Mouse (Mus musculus) Patski (cell line): ENCODE measurements around the gene Sult2b1. TPM values are rescaled to one million over a fixed set of nuclear protein-coding genes. Genes with fewer than 3 reads are reported as not detected.
A peak's percentile ranks its signal among the peaks of the same experiment; 100 is the strongest.

Experiments used
- ATAC-seq: fragments of 100-300 bp; one replicate; pipeline ENCODE4 v1.8.0; 2021
- CTCF ChIA-PET: fragments of 350-600 bp; sonication (Branson Sonifier 250); formaldehyde crosslinking; loops from one replicate; lab custom pipeline; 2022; ENCODE audit warnings: inconsistent platforms; lab: Charles Lee
- POLR2A ChIA-PET: fragments of 350-600 bp; sonication (Branson Sonifier 250); formaldehyde crosslinking; loops from one replicate; lab custom pipeline; 2022; ENCODE audit warnings: antibody characterized with exemption, inconsistent platforms; lab: Charles Lee
- DNase-seq: peaks from one replicate; pipeline ENCODE4 v3.0.0-alpha.2; 2011; ENCODE audit warnings: low read depth, low spot score
- H3K27me3 ChIP-seq: fragments of 371-371 bp; one replicate; pipeline ENCODE4 v1.5.1; 2021
- CTCF ChIP-seq: fragments of 100-300 bp; IDR thresholded peaks from one replicate; pipeline ENCODE4 v1.5.1; 2021
- in situ Hi-C: fragments of 300-500 bp; cut with MboI; formaldehyde crosslinking; loops from 3 replicates; pipeline ENCODE4 v1.11.1; 2018; ENCODE audit warnings: low pct_unique_long_range_greater_than_20kb, mixed read lengths
- polyA plus RNA-seq: library from polyadenylated mRNA; unstranded; gene quantifications from one replicate; pipeline ENCODE4 v1.2.3, GENCODE M21; 2021

Gene Sult2b1
- polyA plus RNA-seq, 1 experiment from 2014 or later = 1.4 TPM

DNA sequence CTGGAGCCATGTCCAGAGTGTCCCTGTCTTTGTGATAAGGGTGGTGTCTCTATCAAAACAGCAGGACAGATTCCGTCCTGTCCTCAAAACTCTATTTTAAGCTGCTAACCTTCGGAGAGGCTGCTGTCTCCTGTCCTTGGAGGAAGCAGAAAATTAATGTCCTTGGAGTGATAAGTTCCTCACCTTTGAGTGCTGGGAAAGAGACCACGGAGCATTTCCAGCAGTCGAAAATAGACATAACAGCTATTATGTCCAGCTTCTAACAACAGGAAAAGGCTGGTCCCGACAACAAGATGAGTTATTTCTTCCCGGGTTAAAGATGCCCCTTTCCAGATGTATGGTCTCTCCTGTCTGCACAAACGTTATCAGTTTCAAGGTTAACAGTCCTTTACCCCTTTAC lies 9.2 kb downstream of the Sult2b1 start:
- no peak for TF ChIP-seq CTCF
- ATAC-seq (no peak), DNase-seq (no peak)
- POLR2A ChIA-PET = interaction anchor here (0.7 kb wide), 1 partner anchor 10 kb away, joined by 3 read pairs; the partner anchor contains the start of gene Sult2b1
- in situ Hi-C loops = no loop called here
- CTCF ChIA-PET = interaction anchor here (0.9 kb wide), 1 partner anchor 26 kb away, joined by 3 read pairs; no protein-coding TSS in a partner anchor
- H3K27me3 ChIP-seq = no peaks in the 10 kb centered on the region

DNA sequence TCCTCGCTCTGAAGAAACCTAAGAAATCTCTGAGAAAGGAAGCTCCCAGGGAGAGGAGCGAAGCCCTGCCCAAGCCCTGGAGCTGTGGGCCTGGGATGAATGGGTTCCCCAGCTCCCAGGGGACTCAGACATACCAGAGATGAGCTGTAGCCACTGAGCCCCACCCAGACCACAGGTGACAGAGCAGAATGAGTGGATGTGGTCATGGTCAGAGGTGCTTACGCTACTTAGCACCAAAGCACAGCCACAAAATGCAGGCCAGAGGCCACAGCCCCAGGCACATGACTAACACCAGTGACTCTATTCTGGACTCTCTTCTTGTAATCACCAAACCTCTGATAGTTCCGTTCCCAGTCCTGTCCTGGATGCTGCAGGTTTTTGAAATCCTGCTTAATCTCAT lies 13.4 kb downstream of the Sult2b1 start:
- H3K27me3 ChIP-seq = no peaks in the 10 kb centered on the region
- DNase-seq (peak; percentile 28), ATAC-seq (peak; percentile 74)
- no peak for TF ChIP-seq CTCF
- POLR2A ChIA-PET = interaction anchor here (1.4 kb wide), 1 partner anchor 15 kb away, joined by 3 read pairs; no protein-coding TSS in a partner anchor
- in situ Hi-C loops = no loop called here
- CTCF ChIA-PET = interaction anchor here (2.0 kb wide), 1 partner anchor 31 kb away, joined by 7 read pairs; no protein-coding TSS in a partner anchor

DNA sequence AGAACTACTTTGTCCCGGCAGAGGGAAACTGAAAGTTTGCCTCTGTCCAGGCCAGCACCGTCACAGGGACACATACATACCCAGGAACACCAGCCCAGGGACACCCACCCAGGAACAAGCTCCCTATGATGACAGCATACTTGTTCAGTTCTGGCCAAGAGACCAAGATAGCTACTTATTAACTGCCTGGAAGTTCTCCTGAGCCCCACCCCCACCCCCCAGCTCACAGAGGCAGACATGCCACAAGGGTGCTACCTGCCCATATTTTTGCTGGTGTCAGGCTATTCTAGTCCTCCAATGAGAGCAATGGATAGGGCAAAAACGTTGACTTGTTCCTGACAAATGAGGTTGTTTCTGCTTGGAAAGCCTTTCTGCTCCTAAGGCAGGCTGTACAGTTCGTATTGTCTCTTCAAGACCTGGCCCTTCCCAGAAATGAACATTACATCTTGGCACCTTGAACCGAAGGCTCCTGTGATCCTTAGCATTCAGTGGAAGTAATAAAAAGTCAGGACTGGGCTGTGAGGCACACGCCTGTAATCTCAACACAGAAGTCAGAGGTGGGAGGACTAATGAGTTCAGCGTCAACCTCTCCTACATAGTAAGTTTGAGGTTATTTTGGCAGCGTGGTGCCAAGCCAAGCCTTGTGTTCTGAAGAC lies 13.9 kb downstream of the Sult2b1 start:
- CTCF ChIA-PET = interaction anchor here (2.0 kb wide), 1 partner anchor 31 kb away, joined by 7 read pairs; no protein-coding TSS in a partner anchor
- no peaks in the 10 kb centered on the region for H3K27me3 ChIP-seq

DNA sequence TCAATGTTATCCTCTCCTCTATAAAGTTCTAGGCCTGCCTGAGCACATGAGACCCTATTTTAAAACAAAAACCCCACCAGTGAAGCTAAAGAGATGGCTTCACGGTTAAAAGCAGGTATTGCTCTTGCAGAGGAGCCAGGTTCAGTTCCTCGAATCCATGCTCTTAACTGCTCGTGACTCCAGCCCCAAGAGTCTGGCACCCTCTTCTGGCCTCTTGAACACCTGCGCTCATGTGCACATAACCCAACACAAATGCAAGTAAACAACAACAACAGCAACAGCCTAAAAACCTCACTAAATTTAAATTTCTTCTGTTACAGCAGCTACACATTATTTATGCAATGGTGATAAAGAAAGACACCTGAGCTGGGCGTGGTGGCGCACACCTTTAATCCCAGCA lies 17.0 kb downstream of the Sult2b1 start:
- POLR2A ChIA-PET = no interaction called here
- no peaks in the 10 kb centered on the region for H3K27me3 ChIP-seq
- DNase-seq = no peak
- CTCF ChIA-PET = interaction anchor here (1.1 to 1.6 kb wide), 3 partner anchors 10 to 28 kb away, joined by 3 to 5 read pairs (median 3); no protein-coding TSS in a partner anchor
- in situ Hi-C loops = no loop called here
- no peak for ATAC-seq
- TF ChIP-seq CTCF = no peak

More for the DNA sequence above, 13.9 kb downstream of the Sult2b1 start:
- POLR2A ChIA-PET = no interaction called here
- in situ Hi-C loops = no loop called here
- ATAC-seq (no peak), DNase-seq (no peak)
- TF ChIP-seq CTCF = no peak

DNA sequence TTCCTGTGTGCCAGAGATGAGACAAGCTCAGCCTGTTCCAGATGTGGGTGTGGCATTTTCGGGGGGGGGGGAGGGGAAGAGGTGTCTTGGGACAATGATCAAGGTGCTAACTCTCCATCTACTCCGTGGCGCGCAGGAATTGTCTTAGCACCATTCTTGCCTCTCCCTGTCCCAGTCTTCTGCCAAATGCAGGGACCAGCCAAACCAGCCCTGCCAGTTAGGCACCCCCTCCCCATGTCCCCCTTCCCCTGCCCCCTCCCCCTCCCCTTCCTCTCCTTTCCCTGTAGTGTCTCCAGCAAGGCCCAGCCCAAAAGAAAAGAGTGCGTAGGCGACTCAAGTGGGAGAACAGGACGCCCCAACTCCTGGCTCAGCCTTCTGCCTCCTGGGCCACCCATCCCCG lies 17.7 kb downstream of the Sult2b1 start:
- POLR2A ChIA-PET = no interaction called here
- in situ Hi-C loops = no loop called here
- CTCF ChIA-PET = interaction anchor here (1.1 to 1.6 kb wide), 3 partner anchors 11 to 28 kb away, joined by 3 to 5 read pairs (median 3); no protein-coding TSS in a partner anchor
- H3K27me3 ChIP-seq = no peaks in the 10 kb centered on the region
- ATAC-seq (no peak), DNase-seq (no peak)
- TF ChIP-seq CTCF = no peak

DNA sequence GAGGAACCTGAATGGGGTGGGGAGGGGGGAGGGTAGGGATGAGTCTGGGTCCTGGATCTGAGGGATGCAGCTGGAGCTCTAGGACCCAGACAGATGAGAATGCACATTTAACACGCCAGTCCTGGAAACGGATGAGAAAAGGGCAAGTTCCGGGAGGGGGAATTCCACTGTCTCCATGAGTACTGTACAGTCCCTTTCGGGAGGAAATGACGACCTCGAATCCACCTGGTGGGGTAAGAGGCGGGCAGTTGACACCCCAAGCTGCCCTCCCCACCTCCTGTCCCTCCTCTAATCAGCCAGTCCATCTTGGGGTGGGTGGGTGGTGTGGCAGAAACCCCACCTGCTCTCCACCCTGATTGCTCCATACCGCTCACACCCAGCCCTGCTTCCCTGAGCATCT lies 18.5 kb downstream of the Sult2b1 start:
- no peak for ATAC-seq
- CTCF ChIA-PET = no interaction called here

DNA sequence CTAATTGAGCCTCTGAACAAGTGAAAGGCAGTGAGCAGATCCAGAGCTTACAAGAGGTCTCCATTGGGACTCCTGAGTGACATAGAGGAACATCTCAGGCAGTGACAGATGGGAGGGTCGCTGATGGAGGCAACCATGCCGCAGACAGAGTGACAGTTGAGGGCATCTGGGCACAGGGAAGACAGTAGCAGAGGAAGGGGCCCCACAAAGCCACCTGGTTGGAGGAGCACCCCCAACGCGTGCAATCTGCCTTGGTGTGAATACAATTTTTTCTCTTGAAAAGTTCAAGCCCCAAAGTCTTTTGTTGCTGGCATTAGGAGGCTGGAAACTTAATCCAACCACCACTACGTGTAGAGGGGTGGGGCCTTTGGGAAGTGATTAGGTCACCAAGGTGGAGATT lies 24.3 kb downstream of the Sult2b1 start:
- no peak for TF ChIP-seq CTCF
- H3K27me3 ChIP-seq = no peaks in the 10 kb centered on the region
- in situ Hi-C loops = no loop called here
- CTCF ChIA-PET = no interaction called here
- POLR2A ChIA-PET = no interaction called here
- ATAC-seq (no peak), DNase-seq (no peak)

More for the DNA sequence above, 18.5 kb downstream of the Sult2b1 start:
- TF ChIP-seq CTCF = no peak
- H3K27me3 ChIP-seq = no peaks in the 10 kb centered on the region
- no peak for DNase-seq
- POLR2A ChIA-PET = no interaction called here
- in situ Hi-C loops = no loop called here

DNA sequence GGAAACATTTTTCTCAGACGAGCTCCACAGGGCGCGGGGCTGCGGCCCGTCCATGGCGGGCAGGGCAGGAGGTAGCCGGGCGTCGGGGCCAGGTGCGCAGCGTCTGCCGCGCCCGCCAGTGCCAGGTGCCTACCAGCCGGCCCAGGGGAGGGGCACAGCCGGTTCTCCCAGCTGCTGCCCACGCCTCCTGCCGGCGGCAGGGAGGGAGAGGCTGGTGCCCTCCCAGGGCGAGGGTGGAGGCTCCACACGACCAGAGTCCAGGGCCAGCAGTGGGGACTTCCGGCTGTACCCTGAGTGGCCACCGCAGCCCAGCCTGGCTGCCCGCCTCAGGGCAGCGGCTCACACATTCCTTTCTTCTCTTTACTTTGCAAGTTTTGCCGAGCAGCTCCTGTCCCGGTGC lies 25.1 kb downstream of the Sult2b1 start:
- DNase-seq (no peak), ATAC-seq (peak; percentile 88)
- in situ Hi-C loops = no loop called here
- CTCF ChIA-PET = no interaction called here
- TF ChIP-seq CTCF = no peak
- POLR2A ChIA-PET = interaction anchor here (0.7 kb wide), 1 partner anchor 42 kb away, joined by 4 read pairs; no protein-coding TSS in a partner anchor
- H3K27me3 ChIP-seq = no peaks in the 10 kb centered on the region

DNA sequence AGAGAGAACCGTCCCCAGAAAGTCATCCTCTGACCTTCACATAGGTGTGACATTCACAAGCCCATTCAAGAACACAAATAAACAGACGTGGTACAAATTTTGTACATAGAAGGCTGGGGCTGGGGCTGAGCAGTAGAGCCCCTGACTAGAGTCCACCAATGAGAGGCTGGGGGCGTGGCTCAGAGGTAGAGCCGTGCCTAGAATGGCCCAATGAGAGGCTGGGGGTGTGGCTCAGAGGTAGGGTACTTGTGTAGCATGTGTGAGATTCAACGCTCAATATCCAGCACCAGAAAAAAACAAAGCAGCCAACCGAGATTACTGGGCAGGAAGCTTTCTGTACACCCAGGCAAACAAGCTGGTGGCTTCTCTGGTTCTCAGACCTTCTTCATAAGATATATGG lies 28.8 kb downstream of the Sult2b1 start:
- ChIA-PET POLR2A (no interaction called here), CTCF (interaction anchor here (0.9 to 4.2 kb wide), 2 partner anchors 11 to 46 kb away, joined by 3 to 12 read pairs; no protein-coding TSS in a partner anchor)
- ATAC-seq (no peak), DNase-seq (no peak)
- in situ Hi-C loops = no loop called here
- TF ChIP-seq CTCF = no peak
- no peaks in the 10 kb centered on the region for H3K27me3 ChIP-seq

DNA sequence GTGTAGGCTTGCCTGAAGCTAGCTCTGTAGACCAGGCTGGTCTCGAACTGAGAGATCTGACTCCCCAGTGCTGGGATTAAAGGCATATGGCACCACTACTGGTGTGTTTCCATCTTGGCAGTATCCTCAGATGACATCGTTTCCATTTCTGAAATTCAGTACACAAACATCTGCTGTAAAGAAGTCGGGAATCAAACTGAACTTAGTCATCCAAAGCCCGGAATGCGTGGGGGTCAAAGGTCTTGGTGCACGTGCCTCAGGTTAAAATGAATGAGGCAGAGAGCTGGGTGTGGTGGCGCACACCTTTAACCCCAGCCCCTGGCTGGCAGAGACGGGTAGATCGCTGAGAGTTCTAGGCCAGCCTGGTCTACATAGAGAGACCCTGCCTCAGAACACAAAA lies 34.3 kb downstream of the Sult2b1 start:
- in situ Hi-C loops = no loop called here
- H3K27me3 ChIP-seq = no peaks in the 10 kb centered on the region
- DNase-seq = no peak
- CTCF ChIA-PET = interaction anchor here (0.7 to 1.9 kb wide), 2 partner anchors 11 to 51 kb away, joined by 3 to 5 read pairs; no protein-coding TSS in a partner anchor
- no peak for ATAC-seq
- TF ChIP-seq CTCF = no peak
- POLR2A ChIA-PET = no interaction called here

DNA sequence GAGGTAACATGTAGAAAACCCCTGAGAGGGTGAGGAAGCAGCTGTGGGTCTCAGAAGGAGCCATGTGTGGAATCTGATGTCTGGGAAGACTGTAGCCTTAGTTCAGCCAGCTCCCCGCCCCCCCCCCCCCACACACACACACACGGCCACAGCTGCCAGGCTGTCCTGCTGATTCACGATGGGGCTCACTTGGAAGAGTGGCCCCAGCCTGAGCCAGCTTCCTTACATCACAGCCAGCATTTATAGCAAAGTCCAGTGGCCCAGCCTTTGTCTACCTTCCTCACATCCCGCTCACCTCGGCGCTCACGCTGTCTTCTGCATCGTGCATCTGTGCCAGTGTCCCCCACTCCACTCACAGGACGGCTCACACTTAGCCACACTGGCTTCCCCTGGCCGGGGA lies 35.1 kb downstream of the Sult2b1 start:
- DNase-seq (no peak), ATAC-seq (no peak)
- no peak for TF ChIP-seq CTCF
- in situ Hi-C loops = no loop called here
- CTCF ChIA-PET = interaction anchor here (1.4 to 1.9 kb wide), 2 partner anchors 10 to 52 kb away, joined by 4 to 5 read pairs; no protein-coding TSS in a partner anchor
- POLR2A ChIA-PET = no interaction called here
- no peaks in the 10 kb centered on the region for H3K27me3 ChIP-seq
